Mouse (Mus musculus): ENCODE measurements around the gene Ugt1a7c. TPM values are rescaled to one million over a fixed set of nuclear protein-coding genes. Genes with fewer than 3 reads are reported as not detected.
"Not testable (repeated sequence)": the region's sequence is repeated elsewhere in the genome, so short reads cannot be mapped to it uniquely, and the experiment has no call there.

Ugt1a7c gene
- polyA plus RNA-seq, 1 experiment, result not detected

GRCm38 (mm10) chr1:88224029-88224776 is 129.3 kb downstream of the Ugt1a7c start:
- TF ChIP-seq MYOD1 (IDR thresholded peaks at IDR 0.05; ENCODE audit: control insufficient read depth, insufficient read length, low read depth) (no peak), USF1 (IDR thresholded peaks at IDR 0.05; ENCODE audit: low read depth) (no peak), MAX (IDR thresholded peaks at IDR 0.05) (no peak), CTCF (IDR thresholded peaks at IDR 0.05; ENCODE audit: control insufficient read depth, insufficient read depth, insufficient read length) (no peak), MYOG (IDR thresholded peaks at IDR 0.05; ENCODE audit: control insufficient read depth, extremely low read depth, insufficient read length) (no peak), CEBPB (IDR thresholded peaks at IDR 0.05; ENCODE audit: low read depth) (no peak), FOSL1 (IDR thresholded peaks at IDR 0.05; ENCODE audit: insufficient read depth, low read length, poor library complexity, severe bottlenecking) (no peak)
- no peaks in the 10 kb centered on the region for H3K79me3 ChIP-seq (ENCODE audit: low read depth)
- no peak overlapping the region for H3ac ChIP-seq (ENCODE audit: control insufficient read depth, insufficient read length, low read depth)
- H3K27me3 ChIP-seq (ENCODE audit: control insufficient read depth, insufficient read depth, insufficient read length), result no peaks in the 10 kb centered on the region
- H3K79me2 ChIP-seq (ENCODE audit: control insufficient read depth, insufficient read depth), result no peaks in the 10 kb centered on the region
- no peaks in the 10 kb centered on the region for H3K36me3 ChIP-seq (ENCODE audit: control insufficient read depth, insufficient read depth)
- no peak overlapping the region for H3K4me3 ChIP-seq (ENCODE audit: insufficient read depth, poor library complexity, severe bottlenecking)

GRCm38 (mm10) chr1:88225301-88225700 is 130.4 kb downstream of the Ugt1a7c start:
- not testable (repeated sequence) for H3ac ChIP-seq (ENCODE audit: control insufficient read depth, insufficient read length, low read depth); H3K79me2 ChIP-seq (ENCODE audit: control insufficient read depth, insufficient read depth); H3K4me3 ChIP-seq (ENCODE audit: insufficient read depth, poor library complexity, severe bottlenecking); H3K27me3 ChIP-seq (ENCODE audit: control insufficient read depth, insufficient read depth, insufficient read length); H3K79me3 ChIP-seq (ENCODE audit: low read depth); H3K36me3 ChIP-seq (ENCODE audit: control insufficient read depth, insufficient read depth)

- Histone ChIP-seq H3K79me3 (ENCODE audit: low read depth) (no peaks in the 10 kb centered on the region), H3K36me3 (ENCODE audit: control insufficient read depth, insufficient read depth) (no peaks in the 10 kb centered on the region)
- no peak for TF ChIP-seq MYOD1 (IDR thresholded peaks at IDR 0.05; ENCODE audit: control insufficient read depth, insufficient read length, low read depth)
- no peak for TF ChIP-seq MYOG (IDR thresholded peaks at IDR 0.05; ENCODE audit: control insufficient read depth, extremely low read depth, insufficient read length)
- no peak for TF ChIP-seq CTCF (IDR thresholded peaks at IDR 0.05; ENCODE audit: control insufficient read depth, insufficient read depth, insufficient read length)
- TF ChIP-seq USF1 (IDR thresholded peaks at IDR 0.05; ENCODE audit: low read depth), result no peak
- no peak for TF ChIP-seq FOSL1 (IDR thresholded peaks at IDR 0.05; ENCODE audit: insufficient read depth, low read length, poor library complexity, severe bottlenecking)
- no peak for TF ChIP-seq MAX (IDR thresholded peaks at IDR 0.05)
- TF ChIP-seq CEBPB (IDR thresholded peaks at IDR 0.05; ENCODE audit: low read depth), result no peak
Measured at GRCm38 (mm10) chr1:88225741-88226140, 130.9 kb downstream of the Ugt1a7c start.

GRCm38 (mm10) chr1:88226670-88227379 is 132.0 kb downstream of the Ugt1a7c start, which contains the start of gene Mroh2a:
TSS of gene Mroh2a (plus strand) at chr1:88226986.
- no peaks in the 10 kb centered on the region for H3K36me3 ChIP-seq (ENCODE audit: control insufficient read depth, insufficient read depth)
- H3K79me2 ChIP-seq (ENCODE audit: control insufficient read depth, insufficient read depth), result no peaks in the 10 kb centered on the region
- no peak within 1 kb of the TSS for H3K4me3 ChIP-seq (ENCODE audit: insufficient read depth, poor library complexity, severe bottlenecking)
- H3ac ChIP-seq (ENCODE audit: control insufficient read depth, insufficient read length, low read depth), result no peak within 1 kb of the TSS
- TF ChIP-seq CEBPB (IDR thresholded peaks at IDR 0.05; ENCODE audit: low read depth) (no peak), MYOD1 (IDR thresholded peaks at IDR 0.05; ENCODE audit: control insufficient read depth, insufficient read length, low read depth) (no peak), MAX (IDR thresholded peaks at IDR 0.05) (no peak), MYOG (IDR thresholded peaks at IDR 0.05; ENCODE audit: control insufficient read depth, extremely low read depth, insufficient read length) (no peak), CTCF (IDR thresholded peaks at IDR 0.05; ENCODE audit: control insufficient read depth, insufficient read depth, insufficient read length) (no peak)
- H3K79me3 ChIP-seq (ENCODE audit: low read depth), result no peaks in the 10 kb centered on the region
- peaks cover 10% of the 10 kb centered on the region for H3K27me3 ChIP-seq (ENCODE audit: control insufficient read depth, insufficient read depth, insufficient read length)

More at GRCm38 (mm10) chr1:88225741-88226140, 130.9 kb downstream of the Ugt1a7c start:
- H3K27me3 ChIP-seq (ENCODE audit: control insufficient read depth, insufficient read depth, insufficient read length), result peaks cover 9% of the 10 kb centered on the region
- no peak overlapping the region for H3K4me3 ChIP-seq (ENCODE audit: insufficient read depth, poor library complexity, severe bottlenecking)
- H3ac ChIP-seq (ENCODE audit: control insufficient read depth, insufficient read length, low read depth), result no peak overlapping the region
- no peaks in the 10 kb centered on the region for H3K79me2 ChIP-seq (ENCODE audit: control insufficient read depth, insufficient read depth)

GRCm38 (mm10) chr1:88227482-88227881 is 132.6 kb downstream of the Ugt1a7c start:
- H3K4me3 ChIP-seq (ENCODE audit: insufficient read depth, poor library complexity, severe bottlenecking), result no peak overlapping the region
- H3K79me2 ChIP-seq (ENCODE audit: control insufficient read depth, insufficient read depth), result no peaks in the 10 kb centered on the region
- H3K79me3 ChIP-seq (ENCODE audit: low read depth), result no peaks in the 10 kb centered on the region
- H3K36me3 ChIP-seq (ENCODE audit: control insufficient read depth, insufficient read depth), result no peaks in the 10 kb centered on the region
- H3ac ChIP-seq (ENCODE audit: control insufficient read depth, insufficient read length, low read depth), result no peak overlapping the region
- peaks cover 15% of the 10 kb centered on the region for H3K27me3 ChIP-seq (ENCODE audit: control insufficient read depth, insufficient read depth, insufficient read length)
- TF ChIP-seq FOSL1 (IDR thresholded peaks at IDR 0.05; ENCODE audit: insufficient read depth, low read length, poor library complexity, severe bottlenecking) (no peak), MAX (IDR thresholded peaks at IDR 0.05) (no peak), MYOG (IDR thresholded peaks at IDR 0.05; ENCODE audit: control insufficient read depth, extremely low read depth, insufficient read length) (no peak), CTCF (IDR thresholded peaks at IDR 0.05; ENCODE audit: control insufficient read depth, insufficient read depth, insufficient read length) (no peak), MYOD1 (IDR thresholded peaks at IDR 0.05; ENCODE audit: control insufficient read depth, insufficient read length, low read depth) (no peak), CEBPB (IDR thresholded peaks at IDR 0.05; ENCODE audit: low read depth) (no peak), USF1 (IDR thresholded peaks at IDR 0.05; ENCODE audit: low read depth) (no peak)

Measured in C2C12 (cell line).